Mouse (Mus musculus) bone marrow, adult 2 months (tissue): Measurements from ENCODE around the gene Rasal2.

ENCODE experiments used
- CTCF ChIP-seq: fragments of 200-500 bp; IDR thresholded peaks from 2 replicates; pipeline ENCODE4 v1.5.1; 2011; ENCODE audit warnings: low read length, control low read depth; ENCODE audit not compliant: control insufficient read depth, insufficient read depth
- POLR2A ChIP-seq: fragments of 200-500 bp; IDR thresholded peaks from 2 replicates; pipeline ENCODE4 v1.6.1; 2011; ENCODE audit warnings: low read depth, mild to moderate bottlenecking, control low read depth, low read length, borderline replicate concordance; ENCODE audit not compliant: control insufficient read depth

- TF ChIP-seq CTCF (no peak), POLR2A (no peak)
Observed at GRCm38 (mm10) chr1:157435926-157436325, 23.5 kb upstream of the Rasal2 start.
